Mouse (Mus musculus) bone marrow, adult 2 months (tissue): ENCODE results near the gene Cuedc2. TPM values are rescaled to one million over a fixed set of nuclear protein-coding genes. Genes with fewer than 3 reads are reported as not detected.

Source experiments
- H3K27ac ChIP-seq: fragments of 200-500 bp; 2 replicates; pipeline ENCODE4 v1.5.1; 2012; ENCODE audit warnings: low read depth, mild to moderate bottlenecking, control low read depth, inconsistent platforms, low read length; ENCODE audit not compliant: control insufficient read depth, poor library complexity, insufficient read depth
- H3K4me1 ChIP-seq: fragments of 200-500 bp; 2 replicates; pipeline ENCODE4 v1.6.1; 2011; ENCODE audit warnings: low read length; ENCODE audit not compliant: control insufficient read depth, insufficient read depth
- H3K4me3 ChIP-seq: fragments of 200-500 bp; replicated peaks from 2 replicates; pipeline ENCODE3; 2011; ENCODE audit warnings: mild to moderate bottlenecking, low read depth, low read length, control low read depth; ENCODE audit not compliant: control insufficient read depth
- CTCF ChIP-seq: fragments of 200-500 bp; IDR thresholded peaks from 2 replicates; pipeline ENCODE4 v1.5.1; 2011; ENCODE audit warnings: low read length, control low read depth; ENCODE audit not compliant: control insufficient read depth, insufficient read depth
- POLR2A ChIP-seq: fragments of 200-500 bp; IDR thresholded peaks from 2 replicates; pipeline ENCODE4 v1.6.1; 2011; ENCODE audit warnings: low read depth, mild to moderate bottlenecking, control low read depth, low read length, borderline replicate concordance; ENCODE audit not compliant: control insufficient read depth
- WGBS: fragments of 180-500 bp; shearing (Covaris S2); methylation state at CpG from one replicate; pipeline ENCODE4 v1.1.7; 2018; 5-methylcytosine and 5-hydroxymethylcytosine counted together
- polyA plus RNA-seq: library from polyadenylated mRNA; stranded (reverse); fragments of >200 nt; gene quantifications from 2 replicates; pipeline ENCODE4 v1.2.4, GENCODE M21; 2011; ENCODE audit warnings: low replicate concordance; ENCODE audit not compliant: missing spikeins, insufficient read depth, insufficient read length

Cuedc2 gene
- polyA plus RNA-seq, 1 experiment: 161 TPM

GRCm38 (mm10) chr19:46362104-46362503 is 23.6 kb upstream of the Cuedc2 start:
- TF ChIP-seq CTCF (no peak), POLR2A (no peak)
- 69% methylated on average over 8 of the region's 8 CpGs for WGBS

DNA sequence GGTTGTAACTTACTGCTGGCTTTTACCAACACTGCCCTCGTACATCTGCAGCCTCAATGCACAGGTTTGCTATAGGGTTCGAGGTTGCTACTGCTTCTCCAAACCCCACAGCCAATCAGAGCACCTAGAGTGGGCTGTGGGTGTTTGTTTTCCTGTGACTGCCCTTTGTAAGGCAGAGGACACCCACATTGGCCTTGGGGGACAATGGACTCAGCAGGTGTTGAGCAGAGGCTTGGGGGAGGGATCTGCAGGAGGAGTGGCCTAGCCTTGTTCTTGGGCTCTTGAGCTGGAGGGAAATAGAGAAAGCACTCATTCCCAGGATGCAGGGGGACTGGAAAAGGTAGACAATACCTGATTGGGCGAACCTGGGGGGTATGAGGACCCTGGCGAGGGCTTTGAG is 19.9 kb upstream of the Cuedc2 start:
- 19% methylated on average over 4 of the region's 4 CpGs for WGBS
- H3K4me1 ChIP-seq: peaks cover 3% of the 10 kb centered on the region
- no peak for TF ChIP-seq POLR2A
- no peak for TF ChIP-seq CTCF
- H3K27ac ChIP-seq: peak overlapping the region; percentile 20; the same call in 1 of the 2 replicates
- H3K4me3 ChIP-seq: no peak overlapping the region

More at GRCm38 (mm10) chr19:46362104-46362503, 23.6 kb upstream of the Cuedc2 start:
- H3K4me1 ChIP-seq: peaks cover 3% of the 10 kb centered on the region; the same call in 1 of the 2 replicates
- H3K27ac ChIP-seq: no peak overlapping the region
- H3K4me3 ChIP-seq: no peak overlapping the region

GRCm38 (mm10) chr19:46357344-46358280 is 19.1 kb upstream of the Cuedc2 start:
- TF ChIP-seq POLR2A (no peak), CTCF (no peak)
- peak overlapping the region; percentile 9; the same call in 1 of the 2 replicates for H3K27ac ChIP-seq
- WGBS: 2% methylated on average over 25 of the region's 25 CpGs
- peaks cover 2% of the 10 kb centered on the region for H3K4me1 ChIP-seq
- peak overlapping the region; percentile 81 for H3K4me3 ChIP-seq

DNA sequence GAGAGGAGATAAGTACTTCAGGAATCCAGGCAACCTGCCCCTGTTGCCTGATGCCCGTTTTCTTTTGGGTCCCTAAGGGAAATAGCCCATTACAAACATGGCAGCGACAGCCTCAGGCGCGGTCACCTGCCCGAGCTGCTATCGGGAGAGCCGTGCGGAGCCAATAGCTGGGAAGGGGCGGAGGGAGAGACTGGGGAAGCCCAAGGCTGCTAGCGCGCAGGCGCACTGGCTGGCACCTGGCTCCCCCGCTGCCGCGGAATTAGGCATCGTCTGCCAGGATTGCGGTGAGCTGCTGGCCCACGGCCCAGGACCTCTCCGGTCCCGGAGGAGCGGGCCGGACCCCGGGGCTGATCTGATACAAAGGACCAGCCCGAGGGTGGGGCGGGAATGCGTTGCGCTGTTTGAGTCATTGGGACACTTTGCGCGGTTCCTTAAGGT is 18.2 kb upstream of the Cuedc2 start:
- Histone ChIP-seq H3K4me1 (peaks cover 2% of the 10 kb centered on the region), H3K4me3 (peak overlapping the region; percentile 81), H3K27ac (peak overlapping the region; percentile 54)
- WGBS: under 1% methylated on average over 29 of the region's 29 CpGs
- peak; percentile 46; the same call in 1 of the 2 replicates for TF ChIP-seq POLR2A
- TF ChIP-seq CTCF: no peak

DNA sequence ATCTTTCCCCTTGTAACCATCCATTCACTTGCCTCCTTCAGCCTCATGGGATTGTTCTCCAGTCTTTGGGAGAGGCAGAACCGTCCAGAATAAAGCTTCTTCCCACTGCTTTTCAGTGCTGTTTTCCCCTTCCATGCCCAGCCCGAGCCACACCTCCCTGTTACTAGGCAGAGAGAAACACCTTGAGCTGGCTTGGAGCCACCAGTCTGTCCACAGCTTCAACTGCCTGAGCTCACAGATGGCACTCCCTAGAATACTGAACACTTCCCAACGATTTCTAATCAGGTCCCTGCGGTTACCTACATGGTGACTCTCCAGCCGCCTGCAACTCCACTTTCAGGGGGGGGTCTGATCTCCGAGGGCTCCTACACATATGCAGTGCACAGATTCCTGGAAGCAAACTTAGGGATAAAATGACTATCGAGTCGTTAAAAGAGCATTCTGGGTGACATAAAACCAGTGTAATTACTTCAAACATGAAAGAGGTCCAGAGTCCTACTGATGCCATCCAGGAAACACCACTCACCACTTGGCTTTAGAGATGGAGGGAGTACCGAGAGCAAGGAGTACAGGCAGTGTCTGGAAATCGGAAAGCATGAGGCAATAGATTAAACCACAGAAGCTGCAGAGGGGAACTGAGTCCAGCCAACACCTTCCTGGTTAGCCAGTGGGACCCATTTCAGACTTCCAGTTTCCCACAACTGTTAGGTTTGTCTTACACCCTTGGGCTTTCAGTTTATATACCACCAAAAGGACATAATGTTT is 11.8 kb upstream of the Cuedc2 start, which contains the start of gene 2310034G01Rik:
Gene 2310034G01Rik (minus strand): TSS at position 135 of the 765 bp plus-strand sequence.
- peaks cover 4% of the 10 kb centered on the region for H3K4me1 ChIP-seq
- WGBS: 36% methylated on average over 10 of the region's 10 CpGs
- peak within 1 kb of the TSS; percentile 67 for H3K27ac ChIP-seq
- peak within 1 kb of the TSS; percentile 67 for H3K4me3 ChIP-seq
- no peak for TF ChIP-seq CTCF
- TF ChIP-seq POLR2A: no peak

DNA sequence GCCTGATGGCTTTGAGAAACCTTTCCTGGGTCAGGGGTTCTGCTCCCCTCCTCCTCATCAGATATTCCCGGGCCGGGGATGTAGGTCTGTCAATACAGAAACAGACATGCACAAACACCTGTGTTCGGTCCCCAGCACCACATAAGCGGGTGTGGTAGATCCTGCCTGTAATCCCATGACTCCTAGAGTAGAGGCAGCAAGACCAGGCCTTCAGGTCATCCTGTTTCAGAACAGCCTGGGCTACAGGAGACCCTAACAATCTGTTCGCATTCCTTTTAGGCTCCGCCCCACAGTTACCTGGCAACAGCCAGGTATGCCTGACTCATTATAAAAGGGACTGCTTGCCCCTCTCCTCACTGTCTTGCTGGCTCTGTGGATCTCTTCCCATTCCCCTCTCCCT is 11.0 kb upstream of the Cuedc2 start:
- H3K27ac ChIP-seq: no peak overlapping the region
- no peak overlapping the region for H3K4me3 ChIP-seq
- TF ChIP-seq CTCF (no peak), POLR2A (no peak)
- WGBS: 54% methylated on average over 6 of the region's 6 CpGs
- peaks cover 4% of the 10 kb centered on the region for H3K4me1 ChIP-seq

DNA sequence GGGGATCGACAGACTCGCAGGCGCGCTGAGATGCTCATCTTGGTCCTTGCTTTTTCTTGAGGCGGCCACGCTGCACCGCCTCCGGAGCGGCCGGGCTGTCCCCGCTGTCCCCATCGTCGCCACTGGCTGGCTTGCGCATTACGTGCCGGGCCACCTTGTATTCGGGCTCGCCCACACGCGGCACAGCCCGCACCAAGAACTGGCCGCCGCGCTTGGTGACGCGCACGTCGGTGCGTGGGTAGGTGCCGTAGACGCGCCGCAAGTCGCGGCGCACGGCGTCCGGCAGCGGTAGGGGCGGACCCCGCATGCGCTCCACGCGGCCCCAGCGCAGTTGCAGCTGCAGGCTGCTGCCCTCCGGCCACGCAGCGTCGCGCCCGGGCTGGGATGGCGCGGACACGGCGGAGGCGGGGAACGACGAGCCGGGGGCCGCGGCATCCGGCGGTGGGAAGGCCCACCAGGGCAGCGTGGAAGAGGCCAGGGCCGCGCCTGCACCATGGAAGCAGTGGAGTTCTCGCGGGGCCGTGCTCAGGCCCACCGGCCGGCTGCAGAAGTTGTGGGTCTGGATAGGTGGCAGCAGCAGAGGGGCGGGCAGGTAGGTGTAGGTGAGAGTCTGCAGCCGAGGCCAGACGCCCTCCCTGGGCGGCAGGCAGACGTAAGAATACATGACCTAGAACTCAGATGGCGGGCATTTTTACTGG is 10.4 kb upstream of the Cuedc2 start:
- peaks cover 4% of the 10 kb centered on the region for H3K4me1 ChIP-seq
- peak overlapping the region; percentile 67 for H3K27ac ChIP-seq

More for the DNA sequence above, 10.4 kb upstream of the Cuedc2 start:
- no peak for TF ChIP-seq CTCF
- TF ChIP-seq POLR2A: peak; percentile 39; the same call in 1 of the 2 replicates
- under 1% methylated on average over 78 of the region's 78 CpGs for WGBS
- H3K4me3 ChIP-seq: peak overlapping the region; percentile 67
